Mouse (Mus musculus): Measurements from ENCODE around the gene Srsf3.
"Not testable (repeated sequence)": the region's sequence is repeated elsewhere in the genome, so short reads cannot be mapped to it uniquely, and the experiment has no call there.

The Srsf3 gene

GRCm38 (mm10) chr17:29067416-29067815 is 35.0 kb downstream of the Srsf3 start:
- not testable (repeated sequence) for DNase-seq

- no peak for DNase-seq
Measured at GRCm38 (mm10) chr17:29067847-29068246, 35.4 kb downstream of the Srsf3 start.

GRCm38 (mm10) chr17:29069063-29069462 is 36.6 kb downstream of the Srsf3 start:
- DNase-seq = no peak

GRCm38 (mm10) chr17:29071820-29072219 is 39.4 kb downstream of the Srsf3 start:
- DNase-seq = no peak

GRCm38 (mm10) chr17:29072701-29073307 is 40.4 kb downstream of the Srsf3 start:
- DNase-seq = no peak

GRCm38 (mm10) chr17:29073313-29073712 is 40.9 kb downstream of the Srsf3 start:
- no peak for DNase-seq

- DNase-seq = no peak
Measured at GRCm38 (mm10) chr17:29074085-29074484, 41.7 kb downstream of the Srsf3 start.

GRCm38 (mm10) chr17:29076235-29076634 is 43.8 kb downstream of the Srsf3 start:
- no peak for DNase-seq

- no peak for DNase-seq
Measured at GRCm38 (mm10) chr17:29077786-29078509, 45.5 kb downstream of the Srsf3 start.

GRCm38 (mm10) chr17:29078519-29079383 is 46.3 kb downstream of the Srsf3 start:
- no peak for DNase-seq

- DNase-seq = no peak
Measured at GRCm38 (mm10) chr17:29080758-29081617, 48.6 kb downstream of the Srsf3 start.

GRCm38 (mm10) chr17:29081618-29082381 is 49.4 kb downstream of the Srsf3 start:
- DNase-seq = no peak

GRCm38 (mm10) chr17:29083586-29083985 is 51.2 kb downstream of the Srsf3 start:
- DNase-seq = no peak

- no peak for DNase-seq
Measured at GRCm38 (mm10) chr17:29084656-29085055, 52.2 kb downstream of the Srsf3 start.

GRCm38 (mm10) chr17:29085266-29085665 is 52.8 kb downstream of the Srsf3 start:
- no peak for DNase-seq

GRCm38 (mm10) chr17:29086916-29087315 is 54.5 kb downstream of the Srsf3 start:
- DNase-seq = no peak

- DNase-seq = no peak
Measured at GRCm38 (mm10) chr17:29090776-29091175, 58.3 kb downstream of the Srsf3 start, which contains the start of gene Cdkn1a. Gene Cdkn1a, plus strand, starts transcription at chr17:29090976.

- DNase-seq = no peak
Measured at GRCm38 (mm10) chr17:29091348-29091944, 59.0 kb downstream of the Srsf3 start.

- DNase-seq = no peak
Measured at GRCm38 (mm10) chr17:29092497-29092896, 60.1 kb downstream of the Srsf3 start.

Measured in cerebellum, adult 11-12 months (tissue).